Mouse (Mus musculus) MEL (cell line): ENCODE measurements at regions not wholly inside any gene's neighbourhood (a gene's known extent, or its start where the extent isn't known, plus 50 kb on each side); places are given as distances from the start of the nearest gene placed in this dataset.

Experiments
- CHD2 ChIP-seq: IDR thresholded peaks from 2 replicates; pipeline ENCODE4 v1.6.1; 2011; ENCODE audit warnings: low read length, improper control_type of control experiment
- CTCF ChIP-seq, 3 experiments: IDR thresholded peaks in 2 of 3; conservative IDR thresholded peaks in 1 of 3; 2 replicates each; pipeline ENCODE4 v1.5.1; 2011 to 2012; ENCODE audit warnings: low read length in 3 of 3, low read depth in 2 of 3, mild to moderate bottlenecking in 2 of 3, improper control_type of control experiment in 1 of 3, inconsistent platforms in 1 of 3, mixed read lengths in 1 of 3, moderate library complexity in 1 of 3; ENCODE audit not compliant: control insufficient read depth in 1 of 3, insufficient read depth in 1 of 3, poor library complexity in 1 of 3, severe bottlenecking in 1 of 3
- EP300 ChIP-seq, 2 experiments: IDR thresholded peaks; 2 replicates each; pipeline ENCODE4 v1.6.1; 2011; ENCODE audit warnings: improper control_type of control experiment in 2 of 2, low read length in 2 of 2, low read depth in 1 of 2, mild to moderate bottlenecking in 1 of 2
- HCFC1 ChIP-seq: IDR thresholded peaks from 2 replicates; pipeline ENCODE4 v1.6.1; 2012; ENCODE audit warnings: low read depth, mild to moderate bottlenecking, inconsistent platforms, low read length, improper control_type of control experiment, moderate library complexity
- NELFE ChIP-seq: IDR thresholded peaks from 2 replicates; pipeline ENCODE4 v1.6.1; 2011; ENCODE audit warnings: low read depth, low read length, improper control_type of control experiment
- POLR2AphosphoS5 ChIP-seq: IDR thresholded peaks from 2 replicates; pipeline ENCODE4 v1.6.1; 2012; ENCODE audit warnings: low read depth, borderline replicate concordance, mild to moderate bottlenecking, inconsistent platforms, low read length, moderate library complexity, mixed read lengths

DNA sequence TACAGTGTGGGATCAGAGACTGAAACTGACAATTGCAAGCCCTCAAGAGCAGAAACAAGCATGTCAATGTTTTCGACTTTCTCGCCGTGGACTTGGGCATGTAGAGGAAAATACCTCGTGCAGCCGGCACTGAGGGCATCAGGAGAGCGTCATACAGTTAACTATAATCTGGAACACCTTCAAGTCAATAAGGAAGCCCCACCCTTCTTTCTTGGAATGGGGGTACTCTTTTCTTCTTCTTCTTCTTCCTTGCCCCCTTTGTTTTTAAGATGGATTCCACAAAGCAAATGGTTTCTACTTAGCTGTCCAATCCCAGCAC is 452.5 kb downstream of the Wdr11 start:
- TF ChIP-seq EP300 (IDR thresholded peaks at IDR 0.05; ENCODE audit: low read depth in 1 of 2, low read length in 2 of 2) (no peak), HCFC1 (no peak), CHD2 (no peak), NELFE (no peak), CTCF (IDR thresholded peaks at IDR 0.05 in 2 of 3, conservative IDR thresholded peaks at IDR 0.05 in 1 of 3; ENCODE audit: control insufficient read depth in 1 of 3, insufficient read depth in 1 of 3, low read depth in 2 of 3, low read length in 3 of 3, poor library complexity in 1 of 3, severe bottlenecking in 1 of 3) (no peak), POLR2AphosphoS5 (no peak)
